Mouse (Mus musculus) intestine, embryonic 16.5 days (tissue): ENCODE results near the gene Acvr1b. TPM values are rescaled to one million over a fixed set of nuclear protein-coding genes. Genes with fewer than 3 reads are reported as not detected.

Source experiments
- ATAC-seq: fragments of 200-750 bp; cut with Nextera tagmentation; 2 replicates; pipeline ENCODE4 v1.8.0; 2017; ENCODE audit warnings: moderate TSS enrichment, moderate library complexity
- H3K27ac ChIP-seq: fragments of 300-500 bp; sonication (generic); 2 replicates; pipeline ENCODE4 v1.5.1; 2014; ENCODE audit warnings: mild to moderate bottlenecking, low read length
- H3K27me3 ChIP-seq: fragments of 300-500 bp; sonication (generic); replicated peaks from 2 replicates; pipeline ENCODE4 v1.6.1; 2014; ENCODE audit warnings: low read length, control low read depth, mixed read lengths; ENCODE audit not compliant: control insufficient read depth, insufficient read depth
- H3K36me3 ChIP-seq: fragments of 300-500 bp; sonication (generic); 2 replicates; pipeline ENCODE4 v1.6.1; 2014; ENCODE audit warnings: low read length, control low read depth; ENCODE audit not compliant: control insufficient read depth, insufficient read depth
- H3K4me1 ChIP-seq: fragments of 300-500 bp; sonication (generic); 2 replicates; pipeline ENCODE4 v1.6.1; 2014; ENCODE audit warnings: low read length, control low read depth, mixed read lengths; ENCODE audit not compliant: control insufficient read depth, insufficient read depth
- H3K4me2 ChIP-seq: fragments of 300-500 bp; sonication (generic); 2 replicates; pipeline ENCODE4 v1.6.1; 2014; ENCODE audit warnings: low read depth, low read length, control low read depth
- H3K4me3 ChIP-seq: fragments of 300-500 bp; sonication (generic); 2 replicates; pipeline ENCODE4 v1.5.1; 2014; ENCODE audit warnings: mild to moderate bottlenecking, low read length
- H3K9ac ChIP-seq: fragments of 300-500 bp; sonication (generic); 2 replicates; pipeline ENCODE4 v1.6.1; 2014; ENCODE audit warnings: low read depth, low read length
- H3K9me3 ChIP-seq: fragments of 300-500 bp; sonication (generic); 2 replicates; pipeline ENCODE4 v1.6.1; 2016; ENCODE audit warnings: low read length, control low read depth; ENCODE audit not compliant: control insufficient read depth
- WGBS: fragments of 180-500 bp; shearing (Covaris S2); extraction: QIAGEN DNeasy Blood & Tissue Kit; methylation state at CpG from one replicate; pipeline ENCODE4 v1.1.7; 2014; 5-methylcytosine and 5-hydroxymethylcytosine counted together
- polyA plus RNA-seq: library from polyadenylated mRNA; unstranded; fragments of >200 nt; fragmentation: Nextera tagmentation; extraction: Ambion mirVana; gene quantifications from 2 replicates; pipeline ENCODE4 v1.2.1, GENCODE M21; 2015

The Acvr1b gene
- polyA plus RNA-seq, 1 experiment from 2014 or later: 10.4 TPM

DNA sequence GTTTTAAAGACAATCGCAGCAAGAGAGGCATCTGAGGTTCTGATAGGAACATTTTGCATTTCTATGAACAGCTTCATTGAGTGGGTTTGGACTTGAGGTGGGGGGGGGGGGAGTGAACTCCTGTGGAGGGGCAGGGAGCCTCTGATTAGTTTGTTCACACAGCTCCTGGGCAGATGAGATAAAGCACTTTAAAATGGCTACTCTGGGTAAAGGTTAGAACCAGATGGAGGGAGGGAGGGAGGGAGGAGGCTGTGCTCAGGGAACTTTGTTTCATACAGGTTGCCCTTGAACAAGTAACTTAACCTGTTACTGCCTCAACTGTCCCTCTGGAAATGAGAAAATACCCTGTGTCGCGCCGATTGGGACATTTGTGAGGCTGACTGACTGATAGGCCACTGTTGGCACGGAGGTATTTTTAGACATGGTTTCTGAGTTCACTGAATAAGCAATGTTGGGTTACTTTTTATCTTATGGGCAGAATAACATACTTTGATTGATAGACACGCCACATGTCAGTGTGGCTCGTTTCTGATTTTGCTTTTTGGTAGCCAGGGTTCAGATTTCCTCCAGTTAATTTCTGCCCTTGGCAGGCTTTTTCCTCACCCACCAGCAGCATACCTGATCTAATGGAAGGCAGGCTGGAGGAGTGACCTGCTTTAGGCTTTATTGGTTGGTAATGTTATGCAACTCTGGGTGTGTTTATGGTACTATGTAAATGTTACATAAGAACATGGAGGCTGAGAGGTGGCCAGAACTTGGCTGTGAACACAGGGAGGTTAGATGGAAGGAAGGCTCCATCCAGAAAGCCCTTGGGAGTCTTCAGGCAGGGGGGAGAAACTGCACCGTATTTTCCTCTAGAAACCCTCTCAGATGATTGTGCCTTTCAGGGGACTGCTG, 3.2 kb downstream of the Acvr1b start:
- peak; percentile 71 for ATAC-seq
- H3K4me1 ChIP-seq: peaks cover 55% of the 10 kb centered on the region
- H3K36me3 ChIP-seq: no peaks in the 10 kb centered on the region
- 58% methylated on average over 8 of the region's 8 CpGs for WGBS
- H3K9me3 ChIP-seq: no peaks in the 10 kb centered on the region
- H3K4me2 ChIP-seq: peak overlapping the region; percentile 88
- peak overlapping the region; percentile 43; the same call in 1 of the 2 replicates for H3K9ac ChIP-seq
- no peaks in the 10 kb centered on the region for H3K27me3 ChIP-seq
- H3K27ac ChIP-seq: peak overlapping the region; percentile 94
- peak overlapping the region; percentile 27 for H3K4me3 ChIP-seq

DNA sequence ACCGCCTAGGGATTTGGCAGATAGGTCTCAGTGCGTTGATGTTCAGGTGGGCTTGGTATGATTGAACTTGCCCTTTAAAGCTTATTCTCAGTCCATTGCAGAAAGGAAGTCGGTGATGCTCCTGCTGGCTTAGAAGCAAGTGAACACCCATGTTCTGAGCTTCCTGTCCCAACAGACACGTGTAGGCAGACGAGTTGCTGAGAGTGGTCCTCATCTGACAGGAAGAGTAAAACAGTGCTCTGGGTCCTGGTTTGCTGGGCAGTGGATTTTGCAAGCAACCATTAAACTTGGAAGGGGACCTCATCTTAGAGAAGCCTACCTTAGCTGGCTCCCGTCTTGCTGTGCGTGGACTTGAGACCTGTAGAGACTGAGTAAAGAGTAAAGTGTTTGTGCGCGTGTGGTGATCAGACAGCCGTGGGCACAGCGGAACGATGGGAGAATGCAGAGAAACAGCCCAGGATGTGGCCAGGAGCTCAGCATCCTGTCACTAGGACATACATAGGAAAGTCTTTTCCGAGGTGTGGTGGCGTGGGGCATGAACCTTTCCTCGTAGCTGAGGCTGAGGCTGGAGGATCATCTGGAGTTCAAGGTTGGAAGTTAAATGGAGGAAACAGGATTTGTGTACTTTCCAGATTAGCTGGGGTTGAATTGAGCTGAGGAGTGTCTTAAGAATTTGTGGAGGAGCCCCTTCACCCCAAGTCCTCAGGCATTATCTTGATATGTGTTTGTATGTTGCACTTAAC, 6.7 kb downstream of the Acvr1b start:
- Histone ChIP-seq H3K4me3 (no peak overlapping the region), H3K4me2 (0 out of 2 replicates have a peak overlapping the region, but pooled peaks have one; percentile 20), H3K27me3 (no peaks in the 10 kb centered on the region), H3K27ac (peak overlapping the region; percentile 90), H3K9me3 (no peaks in the 10 kb centered on the region), H3K36me3 (peaks cover 2% of the 10 kb centered on the region; the same call in 1 of the 2 replicates), H3K9ac (0 out of 2 replicates have a peak overlapping the region, but pooled peaks have one; percentile 56), H3K4me1 (peaks cover 65% of the 10 kb centered on the region)
- no peak; the same call in 1 of the 2 replicates for ATAC-seq
- WGBS: 51% methylated on average over 15 of the region's 15 CpGs

DNA sequence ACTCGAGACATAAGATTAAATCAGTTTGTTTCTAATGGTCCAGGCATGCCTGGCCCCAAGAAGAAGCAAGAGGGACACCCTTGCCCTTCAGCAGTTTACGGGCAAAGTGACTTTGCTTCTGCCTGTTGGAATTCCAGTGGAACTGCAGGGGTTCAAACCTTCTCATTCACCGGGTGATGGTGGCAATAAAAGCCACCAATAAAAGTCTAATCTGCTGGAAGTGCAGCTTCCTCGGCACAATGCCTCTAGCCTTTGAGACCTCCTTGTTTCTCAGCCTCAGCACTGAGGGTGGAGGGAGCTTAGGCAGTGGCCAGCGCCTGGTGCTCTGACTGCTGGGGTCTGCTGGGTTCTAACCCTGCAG, 7.2 kb downstream of the Acvr1b start:
- peak overlapping the region; percentile 36 for H3K4me2 ChIP-seq
- peaks cover 4% of the 10 kb centered on the region; the same call in 1 of the 2 replicates for H3K36me3 ChIP-seq
- H3K4me1 ChIP-seq: peaks cover 59% of the 10 kb centered on the region
- peak; percentile 45 for ATAC-seq
- no peaks in the 10 kb centered on the region for H3K9me3 ChIP-seq
- peak overlapping the region; percentile 56 for H3K9ac ChIP-seq
- H3K4me3 ChIP-seq: 0 out of 2 replicates have a peak overlapping the region, but pooled peaks have one; percentile 2
- H3K27ac ChIP-seq: peak overlapping the region; percentile 90
- no peaks in the 10 kb centered on the region for H3K27me3 ChIP-seq
- WGBS: 25% methylated on average over 5 of the region's 5 CpGs

DNA sequence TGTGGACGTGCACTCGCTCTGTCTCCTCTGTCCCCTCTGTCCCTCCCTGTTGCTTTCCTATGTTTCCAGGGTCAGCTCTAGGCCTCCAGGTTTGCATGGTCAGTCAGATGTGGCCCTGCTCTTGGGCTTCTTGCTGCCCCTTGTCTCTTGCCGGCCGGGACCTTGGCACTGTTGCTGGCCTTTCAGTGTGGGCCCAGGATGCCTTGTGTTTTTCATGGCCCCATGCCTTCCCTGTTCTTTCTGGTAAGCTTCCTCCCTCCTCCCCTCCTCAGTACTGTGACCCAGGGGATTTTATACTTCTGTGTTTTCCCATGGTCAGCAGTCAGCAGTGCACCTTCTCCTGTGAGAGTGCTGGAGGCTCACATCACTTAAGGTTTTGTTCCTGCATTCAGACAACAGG, 7.6 kb downstream of the Acvr1b start:
- Histone ChIP-seq H3K27me3 (no peaks in the 10 kb centered on the region), H3K27ac (peak overlapping the region; percentile 90), H3K36me3 (peaks cover 4% of the 10 kb centered on the region; the same call in 1 of the 2 replicates), H3K9me3 (no peaks in the 10 kb centered on the region), H3K9ac (peak overlapping the region; percentile 56), H3K4me1 (peaks cover 56% of the 10 kb centered on the region), H3K4me2 (peak overlapping the region; percentile 36), H3K4me3 (0 out of 2 replicates have a peak overlapping the region, but pooled peaks have one; percentile 2)
- 34% methylated on average over 4 of the region's 4 CpGs for WGBS
- ATAC-seq: no peak

DNA sequence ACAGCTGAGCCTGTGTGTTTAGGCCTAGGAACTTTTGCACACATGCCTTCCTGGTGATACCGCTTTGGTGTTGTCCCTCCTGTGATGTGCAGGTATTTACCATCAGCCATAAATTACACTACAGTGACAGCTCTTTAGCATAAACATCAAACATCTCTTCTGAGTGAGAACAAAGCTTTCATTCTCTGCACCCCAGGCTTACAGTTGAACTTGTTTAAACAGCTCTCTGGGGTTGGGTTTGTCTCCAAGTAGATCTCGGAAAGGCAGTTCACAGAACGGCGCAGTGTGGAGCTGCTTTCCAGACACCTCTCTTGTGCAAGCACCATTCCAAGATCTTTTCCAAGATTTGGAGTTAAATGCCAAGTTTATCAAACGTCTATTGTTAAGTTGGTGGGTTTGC, 8.8 kb downstream of the Acvr1b start:
- Histone ChIP-seq H3K9ac (0 out of 2 replicates have a peak overlapping the region, but pooled peaks have one; percentile 23), H3K4me2 (no peak overlapping the region)

DNA sequence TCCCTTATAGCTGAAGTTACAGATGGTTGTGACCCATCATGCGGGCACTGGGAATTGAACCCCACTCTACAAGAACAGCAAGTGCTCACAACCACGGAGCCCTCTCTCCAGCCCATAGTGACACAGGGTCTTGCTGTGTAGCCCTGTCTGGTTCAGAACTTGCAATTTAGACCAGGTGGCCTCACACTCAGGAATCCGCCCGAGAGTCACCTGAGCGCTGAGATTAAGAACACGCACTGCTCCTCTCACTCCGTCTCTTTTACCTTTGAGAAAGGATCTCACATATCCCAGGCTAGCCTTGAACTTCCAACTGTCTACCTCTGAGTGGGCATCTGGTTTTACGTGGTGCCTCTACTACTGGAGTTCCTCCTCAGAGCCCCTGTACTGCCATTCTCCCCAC, 10.4 kb downstream of the Acvr1b start:
- Histone ChIP-seq H3K36me3 (peaks cover 4% of the 10 kb centered on the region; the same call in 1 of the 2 replicates), H3K27me3 (no peaks in the 10 kb centered on the region), H3K9ac (no peak overlapping the region), H3K27ac (no peak overlapping the region), H3K4me1 (peaks cover 40% of the 10 kb centered on the region), H3K4me3 (no peak overlapping the region), H3K4me2 (no peak overlapping the region), H3K9me3 (no peaks in the 10 kb centered on the region)
- WGBS: 76% methylated on average over 8 of the region's 8 CpGs
- ATAC-seq: no peak

More for the DNA sequence above, 8.8 kb downstream of the Acvr1b start:
- peak; percentile 48 for ATAC-seq
- no peaks in the 10 kb centered on the region for H3K9me3 ChIP-seq
- no peak overlapping the region for H3K4me3 ChIP-seq
- H3K27me3 ChIP-seq: no peaks in the 10 kb centered on the region
- peak overlapping the region; percentile 64 for H3K27ac ChIP-seq
- 28% methylated on average over 5 of the region's 5 CpGs for WGBS
- H3K4me1 ChIP-seq: peaks cover 52% of the 10 kb centered on the region
- peaks cover 4% of the 10 kb centered on the region; the same call in 1 of the 2 replicates for H3K36me3 ChIP-seq

DNA sequence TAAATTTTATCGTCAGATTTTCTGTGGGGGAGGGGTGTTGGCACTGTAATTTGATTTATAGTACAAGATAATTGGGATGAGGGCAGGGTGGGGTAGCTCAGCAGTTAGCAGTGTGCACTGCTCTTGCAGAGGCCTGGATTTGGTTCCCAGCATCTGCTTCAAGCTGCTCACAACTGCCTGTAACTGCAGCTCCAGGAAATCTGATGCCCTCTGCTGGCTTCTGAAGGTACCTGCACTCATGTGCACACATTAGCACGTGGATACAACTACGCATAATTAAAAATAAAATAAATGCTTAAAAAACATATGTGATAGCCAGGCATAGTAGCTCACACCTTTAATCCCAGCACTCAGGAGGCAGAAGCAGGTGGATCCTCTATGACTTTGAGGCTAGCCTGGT, 11.7 kb downstream of the Acvr1b start:
- Histone ChIP-seq H3K9me3 (no peaks in the 10 kb centered on the region), H3K27ac (no peak overlapping the region), H3K4me2 (no peak overlapping the region), H3K9ac (no peak overlapping the region), H3K4me3 (no peak overlapping the region), H3K4me1 (peaks cover 42% of the 10 kb centered on the region), H3K36me3 (peaks cover 4% of the 10 kb centered on the region; the same call in 1 of the 2 replicates), H3K27me3 (no peaks in the 10 kb centered on the region)
- 98% methylated on average over 3 of the region's 3 CpGs for WGBS
- no peak for ATAC-seq

DNA sequence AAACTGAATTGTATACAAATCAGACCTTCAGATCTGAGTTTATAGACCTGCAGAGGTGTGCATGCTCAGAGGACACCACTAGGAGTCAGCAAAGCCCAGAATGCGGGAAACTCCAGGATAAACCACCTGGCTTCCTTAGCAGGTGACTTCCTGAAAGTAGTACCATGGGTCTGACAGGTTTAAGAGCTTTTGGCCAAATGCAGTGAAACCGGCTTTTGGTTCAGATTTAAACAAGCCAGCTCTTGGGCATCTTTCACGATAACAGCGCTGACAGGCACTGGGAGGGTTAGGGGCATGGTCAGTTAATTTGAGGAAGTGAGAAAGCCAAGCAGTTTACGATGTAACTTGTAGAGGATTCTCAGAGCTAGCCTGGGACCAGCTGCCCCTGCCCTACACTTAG, 14.0 kb downstream of the Acvr1b start:
- no peak overlapping the region for H3K9ac ChIP-seq
- ATAC-seq: no peak
- no peak overlapping the region for H3K4me2 ChIP-seq
- peaks cover 42% of the 10 kb centered on the region for H3K4me1 ChIP-seq
- no peak overlapping the region for H3K4me3 ChIP-seq
- no peaks in the 10 kb centered on the region for H3K9me3 ChIP-seq
- 59% methylated on average over 5 of the region's 5 CpGs for WGBS
- H3K36me3 ChIP-seq: peaks cover 4% of the 10 kb centered on the region; the same call in 1 of the 2 replicates
- H3K27me3 ChIP-seq: no peaks in the 10 kb centered on the region
- no peak overlapping the region for H3K27ac ChIP-seq
